In the genomic region with DNA sequence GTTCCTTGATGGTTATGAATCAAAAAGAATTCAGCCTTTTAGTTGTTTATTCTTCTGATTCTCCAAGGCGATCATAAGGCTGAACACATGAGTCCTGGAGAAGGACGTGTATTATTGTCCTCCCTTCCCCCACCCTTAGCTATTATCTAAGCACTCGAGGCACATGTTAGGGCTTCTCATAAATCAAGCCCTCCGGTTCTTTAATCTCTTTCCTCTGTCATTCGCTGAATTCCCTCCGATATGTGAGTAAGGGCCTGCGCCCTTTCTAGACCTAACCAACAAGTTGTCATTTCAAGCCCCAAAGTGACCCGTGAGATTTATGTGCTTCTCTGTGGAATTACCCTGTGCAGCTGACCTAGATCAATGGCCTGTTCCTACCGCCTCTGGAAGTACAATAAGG, we compare ENCODE assay signal across 20 mouse cellular contexts.
DNase-seq lines count a peak whose midpoint lies in the region; ATAC-seq and TF ChIP-seq lines count a peak whose summit lies in the region.
"Had no signal": no experiment of that assay in that cellular context is flagged by ENCODE, and none has a peak within 500 bp of the region (broad histone marks: within the 10 kb centered on the region; RNA-seq: fewer than 3 reads in every experiment).

No protein-coding gene starts in this region.

- H3K4me2 ChIP-seq in heart, embryonic 15.5 days: no peak overlapping the region
- H3K4me2 ChIP-seq in kidney, postnatal 0 days (ENCODE audit: low read length): no peak overlapping the region
- no peak overlapping the region for H3K4me2 ChIP-seq in kidney, embryonic 14.5 days (replicated peaks; ENCODE audit: low read depth, low read length)
- H3K4me2 ChIP-seq in neural tube, embryonic 14.5 days (ENCODE audit: low read depth, low read length): no peak overlapping the region
- H3K4me2 ChIP-seq: hindbrain, embryonic 15.5 days; intestine, embryonic 15.5 days; limb, embryonic 15.5 days; liver, embryonic 15.5 days; midbrain, embryonic 12.5 days had no signal

- H3K27ac ChIP-seq in heart, embryonic 15.5 days: peak overlapping the region; percentile 17
- peak overlapping the region; percentile 60 for H3K27ac ChIP-seq in kidney, postnatal 0 days
- no peak overlapping the region for H3K27ac ChIP-seq in kidney, embryonic 14.5 days (ENCODE audit: low read depth, low read length)
- H3K27ac ChIP-seq in neural tube, embryonic 14.5 days (ENCODE audit: low read depth, low read length): no peak overlapping the region
- H3K27ac ChIP-seq: heart, adult 2 months; hindbrain, embryonic 15.5 days; intestine, embryonic 15.5 days; limb, embryonic 15.5 days; liver, embryonic 15.5 days; macrophage; midbrain, embryonic 12.5 days; stomach, postnatal 0 days had no signal

- no peak overlapping the region for H3K9ac ChIP-seq in heart, embryonic 15.5 days
- H3K9ac ChIP-seq in kidney, postnatal 0 days (ENCODE audit: low read depth, low read length): no peak overlapping the region
- H3K9ac ChIP-seq in kidney, embryonic 14.5 days (ENCODE audit: low read depth, low read length): no peak overlapping the region
- no peak overlapping the region for H3K9ac ChIP-seq in neural tube, embryonic 14.5 days (replicated peaks; ENCODE audit: low read depth, low read length)
- H3K9ac ChIP-seq: hindbrain, embryonic 15.5 days; intestine, embryonic 15.5 days; limb, embryonic 15.5 days; liver, embryonic 15.5 days; midbrain, embryonic 12.5 days had no signal

- no peaks in the 10 kb centered on the region for H3K27me3 ChIP-seq in heart, embryonic 15.5 days
- no peaks in the 10 kb centered on the region for H3K27me3 ChIP-seq in kidney, postnatal 0 days (ENCODE audit: insufficient read depth, low read length)
- no peaks in the 10 kb centered on the region for H3K27me3 ChIP-seq in kidney, embryonic 14.5 days (ENCODE audit: control insufficient read depth, insufficient read depth, low read length)
- H3K27me3 ChIP-seq in neural tube, embryonic 14.5 days (ENCODE audit: control insufficient read depth, insufficient read depth, low read length): no peaks in the 10 kb centered on the region
- H3K27me3 ChIP-seq: hindbrain, embryonic 15.5 days; intestine, embryonic 15.5 days; limb, embryonic 15.5 days; liver, embryonic 15.5 days; midbrain, embryonic 12.5 days; Patski had no signal

- H3K36me3 ChIP-seq in heart, embryonic 15.5 days: no peaks in the 10 kb centered on the region
- no peaks in the 10 kb centered on the region for H3K36me3 ChIP-seq in kidney, postnatal 0 days (ENCODE audit: insufficient read depth, low read length)
- no peaks in the 10 kb centered on the region for H3K36me3 ChIP-seq in kidney, embryonic 14.5 days (ENCODE audit: control insufficient read depth, insufficient read depth, low read length)
- no peaks in the 10 kb centered on the region for H3K36me3 ChIP-seq in neural tube, embryonic 14.5 days (ENCODE audit: control insufficient read depth, insufficient read depth, low read length)
- H3K36me3 ChIP-seq: hindbrain, embryonic 15.5 days; intestine, embryonic 15.5 days; limb, embryonic 15.5 days; liver, embryonic 15.5 days; midbrain, embryonic 12.5 days had no signal

- no peak for DNase-seq in heart, postnatal 4 days
- DNase-seq in kidney, postnatal 0 days (ENCODE audit: low spot score): no peak
- peak; percentile 24 for DNase-seq in embryo, embryonic 9.5 days (ENCODE audit: extremely low spot score)
- DNase-seq in left cerebral cortex, adult 9 months (ENCODE audit: low spot score in 2 of 2): no peak
- DNase-seq: adrenal gland, postnatal 10 days; cerebellum, adult 9-10 months; gastrocnemius, postnatal 10 days; heart, adult 2 months had no signal

- no peaks in the 10 kb centered on the region for H3K9me3 ChIP-seq in heart, embryonic 15.5 days (replicated peaks)
- H3K9me3 ChIP-seq in kidney, postnatal 0 days (replicated peaks; ENCODE audit: low read length): no peaks in the 10 kb centered on the region
- no peaks in the 10 kb centered on the region for H3K9me3 ChIP-seq in kidney, embryonic 14.5 days (ENCODE audit: control insufficient read depth, low read length)
- H3K9me3 ChIP-seq in neural tube, embryonic 14.5 days (ENCODE audit: control insufficient read depth, low read length): no peaks in the 10 kb centered on the region
- H3K9me3 ChIP-seq: hindbrain, embryonic 15.5 days; intestine, embryonic 15.5 days; limb, embryonic 15.5 days; liver, embryonic 15.5 days; midbrain, embryonic 12.5 days had no signal

- no peak overlapping the region for H3K4me3 ChIP-seq in heart, embryonic 15.5 days
- no peak overlapping the region for H3K4me3 ChIP-seq in kidney, postnatal 0 days (replicated peaks; ENCODE audit: low read depth, low read length)
- H3K4me3 ChIP-seq in kidney, embryonic 14.5 days (ENCODE audit: low read length): no peak overlapping the region
- H3K4me3 ChIP-seq in neural tube, embryonic 14.5 days (ENCODE audit: low read depth, low read length): no peak overlapping the region
- H3K4me3 ChIP-seq: heart, adult 2 months; hindbrain, embryonic 15.5 days; intestine, embryonic 15.5 days; limb, embryonic 15.5 days; liver, embryonic 15.5 days; midbrain, embryonic 12.5 days had no signal

- no peak for TF ChIP-seq CTCF in kidney, postnatal 0 days (IDR thresholded peaks at IDR 0.05; ENCODE audit: low read depth)

- 54% methylated on average over 9 of the region's 9 CpGs for WGBS in heart, embryonic 15.5 days
- WGBS in kidney, postnatal 0 days: 36% methylated on average over 9 of the region's 9 CpGs
- 29% methylated on average over 9 of the region's 9 CpGs for WGBS in kidney, embryonic 14.5 days
- WGBS in neural tube, embryonic 14.5 days: 17% methylated on average over 9 of the region's 9 CpGs

- no peak for ATAC-seq in heart, embryonic 15.5 days (replicated peaks; ENCODE audit: insufficient number of reproducible peaks, insufficient read depth, low FRiP score, low read depth)
- ATAC-seq in kidney, postnatal 0 days (replicated peaks; ENCODE audit: low FRiP score, low read depth): no peak
- no peak for ATAC-seq in kidney, embryonic 14.5 days (ENCODE audit: low FRiP score, low TSS enrichment)
- ATAC-seq in neural tube, embryonic 14.5 days (ENCODE audit: low read depth): 0 out of 2 replicates have a peak, but pooled peaks have one; percentile 29
- ATAC-seq in megakaryocyte-erythroid progenitor cell, adult 5-6 weeks (replicated peaks; ENCODE audit: low FRiP score, low TSS enrichment, poor library complexity, severe bottlenecking): no peak
- ATAC-seq: intestine, embryonic 15.5 days; Patski had no signal

- peaks cover 14% of the 10 kb centered on the region for H3K4me1 ChIP-seq in heart, embryonic 15.5 days (replicated peaks)
- H3K4me1 ChIP-seq in kidney, postnatal 0 days (replicated peaks; ENCODE audit: insufficient read depth, low read length): peaks cover 5% of the 10 kb centered on the region; the same call in 1 of the 2 replicates
- H3K4me1 ChIP-seq in kidney, embryonic 14.5 days (ENCODE audit: control insufficient read depth, insufficient read depth, low read length): 0 out of 2 replicates have a peak, but pooled peaks cover 4% of the 10 kb centered on the region
- H3K4me1 ChIP-seq in neural tube, embryonic 14.5 days (ENCODE audit: control insufficient read depth, insufficient read depth, low read length): peaks cover 3% of the 10 kb centered on the region; the same call in 1 of the 2 replicates
- H3K4me1 ChIP-seq: hindbrain, embryonic 15.5 days; intestine, embryonic 15.5 days; liver, embryonic 15.5 days; midbrain, embryonic 12.5 days had no signal

Comparison
In these comparisons a context has a peak if more than half of its experiments do, and no peak if none do; other contexts are left out.
1. H3K27ac ChIP-seq: peak in heart, embryonic 15.5 days (single experiment) and kidney, postnatal 0 days (single experiment); none in kidney, embryonic 14.5 days (single experiment) and neural tube, embryonic 14.5 days (single experiment).